Mouse (Mus musculus) CD4-positive, CD25-positive, alpha-beta regulatory T cell, adult 2 months (primary cell): ENCODE results near the gene Phf5a.
A peak's percentile ranks its signal among the peaks of the same experiment; 100 is the strongest.
"Not testable (repeated sequence)": the region's sequence is repeated elsewhere in the genome, so short reads cannot be mapped to it uniquely, and the experiment has no call there.

Experiments used
- DNase-seq: peaks from one replicate; pipeline ENCODE4 v3.0.0-alpha.2; 2012; ENCODE audit warnings: low read depth, low spot score

Gene Phf5a

GRCm38 (mm10) chr15:81871604-81872261 is at the start of gene Phf5a:
TSS of gene Phf5a (minus strand) at chr15:81871911.
- DNase-seq = peak; percentile 97

- DNase-seq = no peak
Observed at GRCm38 (mm10) chr15:81921255-81921654, 49.5 kb upstream of the Phf5a start.

- no peak for DNase-seq
Observed at GRCm38 (mm10) chr15:81920546-81921217, 49.0 kb upstream of the Phf5a start.

DNA sequence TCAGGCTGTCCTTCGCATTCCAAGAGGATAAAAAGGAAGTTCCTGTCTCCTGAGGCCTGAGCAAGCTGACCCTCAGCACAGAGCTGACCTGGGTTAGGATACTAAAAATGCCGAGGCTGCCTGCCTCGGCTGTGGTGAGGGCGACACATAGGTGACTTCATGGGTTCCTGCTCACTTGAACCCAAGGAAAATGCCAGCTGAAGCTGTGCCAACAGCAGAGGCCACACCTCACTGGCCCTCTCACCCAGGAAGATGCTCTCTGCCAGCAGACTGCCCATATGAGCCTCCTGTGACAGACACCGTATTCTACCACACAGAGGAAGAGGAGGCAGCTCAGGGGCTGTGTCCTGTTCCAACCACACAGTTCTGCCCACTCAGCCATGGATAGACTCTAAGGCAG is 47.4 kb upstream of the Phf5a start:
- no peak for DNase-seq

GRCm38 (mm10) chr15:81917621-81918463 is 46.1 kb upstream of the Phf5a start:
- peak; percentile 87 for DNase-seq

GRCm38 (mm10) chr15:81917201-81917600 is 45.5 kb upstream of the Phf5a start:
- no peak for DNase-seq

GRCm38 (mm10) chr15:81915663-81916062 is 44.0 kb upstream of the Phf5a start:
- DNase-seq = no peak

- no peak for DNase-seq
Observed at GRCm38 (mm10) chr15:81914668-81915067, 43.0 kb upstream of the Phf5a start.

DNA sequence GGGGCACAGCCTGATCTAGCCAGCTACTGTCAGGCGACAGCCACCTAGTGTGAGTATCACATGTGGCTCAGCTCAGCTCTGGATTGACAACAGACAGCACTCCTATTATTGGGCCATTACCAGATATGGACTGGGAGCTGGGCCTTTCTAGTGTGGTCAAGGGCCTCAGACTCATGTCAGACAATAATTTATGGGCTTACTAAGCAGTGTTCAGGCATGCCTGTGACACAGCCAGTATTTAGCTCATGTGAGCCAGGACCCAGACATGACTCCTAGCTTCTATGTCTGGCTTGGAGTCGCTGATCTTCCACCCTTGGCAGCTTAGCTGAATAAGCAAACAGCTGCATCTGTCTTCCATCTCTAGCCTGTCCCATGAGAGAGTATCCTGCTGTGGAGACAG is 40.8 kb upstream of the Phf5a start:
- no peak for DNase-seq

DNA sequence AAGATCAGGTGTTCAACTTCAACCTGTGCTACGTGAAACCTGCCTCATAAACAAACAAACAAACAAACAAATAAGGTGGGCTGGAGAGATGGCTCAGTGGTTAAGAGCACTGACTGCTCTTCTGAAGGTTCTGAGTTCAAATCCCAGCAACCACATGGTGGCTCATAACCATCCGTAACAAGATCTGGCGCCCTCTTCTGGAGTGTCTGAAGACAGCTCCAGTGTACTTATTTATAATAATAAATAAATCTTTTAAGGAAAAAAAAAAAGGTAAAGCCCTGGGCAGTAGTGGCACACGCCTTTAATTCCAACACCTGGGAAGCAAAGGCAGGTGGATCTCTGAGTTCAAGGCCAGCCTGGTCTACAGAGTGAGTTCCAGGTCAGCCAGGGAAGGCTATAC is 37.1 kb upstream of the Phf5a start:
- DNase-seq = not testable (repeated sequence)

- DNase-seq = no peak
Observed at GRCm38 (mm10) chr15:81907953-81908352, 36.2 kb upstream of the Phf5a start.

GRCm38 (mm10) chr15:81904939-81905338 is 33.2 kb upstream of the Phf5a start:
- DNase-seq = peak; percentile 83

DNA sequence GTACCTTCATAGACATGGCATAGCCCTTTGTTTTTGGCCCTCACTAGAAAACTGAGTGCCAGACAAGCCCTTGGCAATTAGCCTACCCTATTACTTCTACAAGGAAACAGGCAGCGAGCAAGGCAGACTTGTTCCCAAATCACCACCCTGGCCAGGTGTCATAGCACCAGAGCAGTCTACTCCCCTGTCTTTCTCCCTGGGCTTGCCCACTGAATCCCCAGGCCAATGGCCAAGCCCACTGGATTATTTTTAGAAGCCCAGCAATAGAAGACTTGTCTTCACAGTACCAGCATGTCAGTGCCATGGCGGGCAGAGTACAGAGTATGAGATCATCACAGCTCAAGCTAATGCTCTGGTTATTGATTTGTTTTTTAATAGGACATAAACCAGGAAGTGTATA is 27.0 kb upstream of the Phf5a start:
- DNase-seq = no peak

- DNase-seq = no peak
Observed at GRCm38 (mm10) chr15:81897607-81898285, 26.0 kb upstream of the Phf5a start.

- DNase-seq = no peak
Observed at GRCm38 (mm10) chr15:81896407-81896806, 24.7 kb upstream of the Phf5a start.

DNA sequence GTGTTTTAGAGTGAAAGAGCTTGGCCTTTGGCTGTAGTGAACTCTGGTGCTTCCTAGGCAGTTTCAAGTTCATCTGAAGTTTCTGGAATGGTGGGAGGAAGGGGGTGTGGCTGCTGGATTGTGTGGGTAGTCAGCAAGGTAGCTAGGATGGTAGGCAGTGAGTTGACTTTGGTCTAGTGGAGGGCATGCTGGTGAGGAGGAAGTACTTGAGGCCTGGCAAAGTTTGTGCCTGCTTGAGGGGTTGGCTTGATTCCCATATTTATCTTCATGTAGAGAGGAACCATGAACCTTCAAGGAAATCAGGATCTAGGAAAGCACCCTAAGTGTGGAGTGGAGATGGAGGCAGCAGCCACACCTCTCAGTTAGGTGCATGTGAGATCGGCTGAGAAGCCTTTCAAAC is 22.3 kb upstream of the Phf5a start:
- no peak for DNase-seq

DNA sequence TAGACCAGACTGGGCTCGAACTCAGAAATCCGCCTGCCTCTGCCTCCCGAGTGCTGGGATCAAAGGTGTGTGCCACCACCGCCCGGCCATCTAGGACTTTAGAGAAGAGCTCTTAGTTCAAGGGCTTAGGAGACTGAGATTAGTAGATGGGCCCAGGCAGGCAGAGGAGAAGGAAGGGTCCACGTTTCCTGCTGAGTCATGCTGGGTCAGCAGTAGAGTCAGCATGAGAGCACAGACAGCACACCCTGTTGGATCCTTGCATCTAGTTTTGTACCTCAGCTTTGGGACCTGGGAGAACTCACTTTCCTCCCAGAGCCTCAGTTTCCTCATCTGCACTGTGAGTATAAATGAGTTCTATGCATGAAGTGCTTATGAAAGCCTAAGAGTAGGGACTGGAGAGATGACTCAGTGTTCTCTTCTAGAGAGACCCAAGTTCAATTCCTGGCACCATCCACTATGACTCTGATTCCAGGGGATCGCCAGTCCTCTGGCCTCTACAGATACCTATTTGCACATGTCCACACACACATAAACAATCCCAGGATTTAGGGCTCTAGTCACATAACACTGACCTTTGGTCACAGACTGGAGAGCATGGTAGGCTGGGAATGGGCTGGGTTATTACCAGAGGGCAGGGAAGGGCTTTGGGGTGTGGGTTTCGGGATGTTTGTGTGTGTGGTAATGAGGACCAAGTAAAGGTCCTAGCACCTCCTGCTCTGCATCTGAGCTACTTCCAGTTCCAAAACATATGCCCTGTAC is 20.3 kb upstream of the Phf5a start:
- DNase-seq = no peak

DNA sequence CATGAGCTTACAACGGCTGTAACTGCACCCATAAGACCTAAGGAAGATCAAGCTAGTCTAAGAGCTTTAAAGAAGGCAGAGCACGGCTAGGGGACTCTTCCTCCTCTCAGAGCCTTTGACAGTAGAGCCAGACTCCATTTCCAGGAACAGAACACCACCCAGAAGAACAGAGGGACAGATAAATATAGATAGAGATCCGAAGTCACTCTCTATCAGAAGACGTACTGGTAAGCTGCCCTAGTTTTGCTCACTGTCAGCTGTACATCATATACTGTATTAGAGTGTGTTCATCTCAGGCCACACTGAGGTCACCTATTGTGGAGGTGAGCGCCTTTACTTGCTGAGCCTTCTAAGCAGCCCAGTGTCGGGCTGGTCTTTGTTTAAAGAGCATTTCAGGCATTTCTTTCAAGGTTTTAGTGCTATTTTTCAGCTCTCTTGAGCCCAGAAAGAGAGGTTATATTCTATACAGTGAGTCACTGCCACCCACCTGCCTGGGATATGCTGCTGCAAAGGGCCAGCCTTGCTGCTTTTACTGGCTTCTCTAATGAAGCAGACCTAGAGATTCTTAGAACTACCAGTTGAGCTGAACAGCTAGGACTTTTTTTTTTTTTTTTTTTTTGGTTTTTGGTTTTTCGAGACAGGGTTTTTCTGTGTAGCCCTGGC is 19.6 kb upstream of the Phf5a start:
- DNase-seq = no peak

DNA sequence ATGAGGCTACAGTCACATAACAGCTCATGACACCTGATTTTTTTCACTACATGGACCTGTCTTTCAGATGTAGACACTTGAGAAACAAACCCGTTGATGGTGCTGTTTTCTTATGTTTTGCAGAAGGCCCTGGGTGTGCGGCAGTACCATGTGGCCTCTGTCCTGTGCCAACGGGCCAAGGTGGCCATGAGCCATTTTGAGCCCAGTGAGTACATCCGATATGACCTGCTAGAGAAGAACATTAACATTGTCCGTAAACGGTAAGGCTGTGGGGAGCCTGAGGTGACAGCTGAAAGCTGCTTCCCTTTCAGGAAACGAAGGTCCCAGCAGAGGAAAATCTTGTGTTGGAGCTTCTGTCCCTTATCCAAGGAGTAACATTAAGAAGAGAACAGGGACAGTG is 17.5 kb upstream of the Phf5a start:
- DNase-seq = no peak

GRCm38 (mm10) chr15:81886795-81887550 is 15.3 kb upstream of the Phf5a start:
- DNase-seq = no peak
